Mouse (Mus musculus): Measurements from ENCODE around the gene Cdh4. TPM values are rescaled to one million over a fixed set of nuclear protein-coding genes. Genes with fewer than 3 reads are reported as not detected.

The Cdh4 gene
- total RNA-seq (2014; rRNA removed; ENCODE audit: low replicate concordance) (2.0 and 2.1 TPM in 2 replicates), polyA plus RNA-seq (2015; fragmentation: Nextera tagmentation; extraction: Ambion mirVana) (0.51 and 0.71 TPM in 2 replicates)

DNA sequence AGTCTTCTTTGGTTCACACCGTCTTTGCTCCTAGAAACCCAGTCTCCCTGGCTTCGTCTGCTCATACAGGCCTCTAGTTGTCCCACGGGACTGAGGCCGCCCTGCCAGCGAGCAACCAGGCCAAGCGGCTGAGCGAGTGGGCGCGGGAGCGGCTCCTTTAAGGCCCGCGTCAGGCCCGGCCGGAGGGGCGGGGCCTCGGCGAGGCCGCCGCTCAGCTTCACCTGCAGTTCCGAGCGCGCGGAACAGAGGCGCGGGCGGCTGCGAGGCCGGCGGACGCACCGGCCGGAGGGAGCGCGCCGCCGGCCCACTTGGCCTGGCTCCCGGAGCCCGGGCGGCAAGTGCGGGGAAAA lies at the start of gene Cdh4:
Gene Cdh4 (plus strand): TSS at position 241 of the 350 bp plus-strand sequence.
- no peak within 1 kb of the TSS for H3K27ac ChIP-seq (ENCODE audit: low read depth)

DNA sequence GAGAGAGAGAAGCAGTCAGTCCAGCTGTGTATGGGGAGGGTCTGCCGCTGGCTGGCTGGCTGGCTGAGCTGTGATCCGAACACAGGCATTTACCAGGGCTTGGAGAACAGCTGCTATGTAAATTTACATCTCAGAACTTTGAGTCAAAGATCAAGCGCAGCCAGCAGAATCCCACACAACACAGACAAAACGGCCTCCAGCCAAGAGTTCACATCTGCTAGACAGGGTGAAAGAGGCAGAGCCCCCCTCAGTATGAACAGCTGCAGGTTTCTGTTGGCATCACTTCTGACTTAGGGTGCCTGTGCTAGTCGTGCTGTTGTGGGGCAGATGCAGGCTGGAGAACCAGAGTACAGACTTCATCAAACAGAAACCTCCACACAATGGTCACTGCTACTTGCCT lies 46.8 kb upstream of the Cdh4 start:
- ATAC-seq (ENCODE audit: insufficient read depth, low read depth) (no peak), DNase-seq (ENCODE audit: low spot score) (no peak)
- TF ChIP-seq EP300 (IDR thresholded peaks at IDR 0.05; ENCODE audit: low read depth) (no peak), CTCF (IDR thresholded peaks at IDR 0.05; ENCODE audit: low read depth) (no peak)
- Histone ChIP-seq H3K9me3 (replicated peaks; ENCODE audit: control insufficient read depth, low read length) (no peaks in the 10 kb centered on the region), H3K27ac (ENCODE audit: low read depth) (no peak overlapping the region), H3K4me1 (ENCODE audit: control insufficient read depth, insufficient read depth) (no peaks in the 10 kb centered on the region), H3K27me3 (ENCODE audit: control insufficient read depth, insufficient read depth, low read length) (no peaks in the 10 kb centered on the region), H3K4me2 (ENCODE audit: low read depth, low read length) (no peak overlapping the region), H3K36me3 (replicated peaks; ENCODE audit: control insufficient read depth, insufficient read depth, low read length) (no peaks in the 10 kb centered on the region), H3K9ac (replicated peaks; ENCODE audit: low read depth, low read length) (no peak overlapping the region), H3K4me3 (ENCODE audit: low read depth, low read length) (no peak overlapping the region)
- 56% methylated on average over 5 of the region's 5 CpGs for WGBS

More for the DNA sequence above, at the start of gene Cdh4:
- peaks cover 55% of the 10 kb centered on the region for H3K27me3 ChIP-seq (ENCODE audit: control insufficient read depth, insufficient read depth, low read length)
- DNase-seq (ENCODE audit: low spot score) (no peak), ATAC-seq (ENCODE audit: insufficient read depth, low read depth) (peak; percentile 84)
- no peaks in the 10 kb centered on the region for H3K9me3 ChIP-seq (replicated peaks; ENCODE audit: control insufficient read depth, low read length)
- WGBS, result 2% methylated on average over 36 of the region's 40 CpGs
- H3K36me3 ChIP-seq (replicated peaks; ENCODE audit: control insufficient read depth, insufficient read depth, low read length), result no peaks in the 10 kb centered on the region
- peak within 1 kb of the TSS; percentile 60 for H3K4me3 ChIP-seq (ENCODE audit: low read depth, low read length)
- H3K9ac ChIP-seq (replicated peaks; ENCODE audit: low read depth, low read length), result peak within 1 kb of the TSS; percentile 37; the same call in 1 of the 2 replicates
- TF ChIP-seq EP300 (IDR thresholded peaks at IDR 0.05; ENCODE audit: low read depth) (no peak), CTCF (IDR thresholded peaks at IDR 0.05; ENCODE audit: low read depth) (no peak)
- peak within 1 kb of the TSS; percentile 87 for H3K4me2 ChIP-seq (ENCODE audit: low read depth, low read length)
- no peaks in the 10 kb centered on the region for H3K4me1 ChIP-seq (ENCODE audit: control insufficient read depth, insufficient read depth)

DNA sequence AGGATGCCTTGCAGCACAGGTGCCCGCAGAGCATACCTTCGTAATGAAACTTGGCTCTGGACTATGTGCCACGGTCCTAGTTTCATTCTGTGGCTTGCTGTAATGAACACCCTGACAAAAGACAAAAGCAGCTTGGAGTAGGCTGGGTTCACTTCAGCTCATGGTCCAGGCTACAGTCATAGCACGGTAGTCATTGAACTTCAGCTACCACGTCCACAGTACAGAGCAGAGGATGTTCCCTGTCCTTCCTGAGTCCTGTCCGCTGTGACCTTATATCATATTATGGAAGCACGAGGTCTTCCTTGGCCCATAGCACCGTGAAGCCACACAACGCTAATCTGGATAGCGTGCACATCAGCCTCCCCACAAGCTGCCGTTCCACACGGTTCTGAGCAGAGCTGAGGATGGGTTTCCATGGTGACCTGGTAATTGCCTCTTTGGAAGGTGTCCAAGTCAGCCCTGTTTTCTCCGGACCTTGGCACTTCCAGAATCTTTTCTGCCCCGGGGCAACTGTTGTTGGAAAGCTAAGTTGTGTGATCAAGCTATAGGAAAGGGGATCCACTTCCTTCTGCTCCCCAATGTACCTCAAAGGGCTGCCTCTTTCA lies 42.5 kb upstream of the Cdh4 start:
- TF ChIP-seq EP300 (IDR thresholded peaks at IDR 0.05; ENCODE audit: low read depth) (no peak), CTCF (IDR thresholded peaks at IDR 0.05; ENCODE audit: low read depth) (no peak)
- H3K9ac ChIP-seq (replicated peaks; ENCODE audit: low read depth, low read length), result no peak overlapping the region
- H3K27me3 ChIP-seq (ENCODE audit: control insufficient read depth, insufficient read depth, low read length), result no peaks in the 10 kb centered on the region
- H3K36me3 ChIP-seq (replicated peaks; ENCODE audit: control insufficient read depth, insufficient read depth, low read length), result no peaks in the 10 kb centered on the region
- H3K4me2 ChIP-seq (ENCODE audit: low read depth, low read length), result no peak overlapping the region
- no peak overlapping the region for H3K27ac ChIP-seq (ENCODE audit: low read depth)
- no peak overlapping the region for H3K4me3 ChIP-seq (ENCODE audit: low read depth, low read length)
- H3K9me3 ChIP-seq (replicated peaks; ENCODE audit: control insufficient read depth, low read length), result no peaks in the 10 kb centered on the region
- no peak for ATAC-seq (ENCODE audit: insufficient read depth, low read depth)
- 76% methylated on average over 14 of the region's 14 CpGs for WGBS
- no peak for DNase-seq (ENCODE audit: low spot score)
- no peaks in the 10 kb centered on the region for H3K4me1 ChIP-seq (ENCODE audit: control insufficient read depth, insufficient read depth)

DNA sequence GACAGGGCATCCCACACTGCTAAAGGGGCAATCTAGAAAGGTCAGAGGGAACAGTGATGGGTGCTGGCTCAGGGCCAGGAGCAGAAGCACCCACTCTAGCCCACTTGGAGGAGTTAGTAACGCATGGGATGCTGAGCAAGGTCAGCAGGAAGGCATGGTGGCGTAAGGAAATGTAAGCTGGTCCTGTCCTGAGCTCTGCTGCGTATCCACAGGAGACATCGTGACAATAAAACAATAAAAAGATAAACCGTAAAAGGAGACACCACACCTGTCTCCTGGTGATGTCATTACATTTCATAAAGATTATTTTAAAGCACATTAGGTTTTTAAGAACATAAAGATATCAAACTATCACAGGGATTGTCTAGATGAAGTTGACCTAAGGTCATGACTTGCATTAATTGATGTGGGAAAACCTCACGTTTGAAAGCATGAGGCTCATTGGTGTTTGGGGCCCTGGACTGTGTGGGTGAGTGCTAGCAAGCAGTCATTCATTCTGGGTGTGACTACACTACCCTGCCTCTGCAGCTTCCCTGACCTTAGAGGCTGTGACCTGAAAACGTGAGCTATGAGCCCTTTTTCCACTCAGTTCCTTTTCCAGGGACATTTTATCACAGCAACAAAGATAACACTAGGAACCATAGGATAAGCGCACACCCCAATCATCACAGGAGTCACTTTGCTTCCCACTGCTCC lies 31.2 kb upstream of the Cdh4 start:
- H3K27me3 ChIP-seq (ENCODE audit: control insufficient read depth, insufficient read depth, low read length), result no peaks in the 10 kb centered on the region
- H3K9me3 ChIP-seq (replicated peaks; ENCODE audit: control insufficient read depth, low read length), result no peaks in the 10 kb centered on the region
- WGBS, result 60% methylated on average over 8 of the region's 8 CpGs
- H3K27ac ChIP-seq (ENCODE audit: low read depth), result no peak overlapping the region
- DNase-seq (ENCODE audit: low spot score) (no peak), ATAC-seq (ENCODE audit: insufficient read depth, low read depth) (no peak)
- no peak overlapping the region for H3K9ac ChIP-seq (replicated peaks; ENCODE audit: low read depth, low read length)
- no peak overlapping the region for H3K4me3 ChIP-seq (ENCODE audit: low read depth, low read length)
- H3K36me3 ChIP-seq (replicated peaks; ENCODE audit: control insufficient read depth, insufficient read depth, low read length), result no peaks in the 10 kb centered on the region
- TF ChIP-seq EP300 (IDR thresholded peaks at IDR 0.05; ENCODE audit: low read depth) (no peak), CTCF (IDR thresholded peaks at IDR 0.05; ENCODE audit: low read depth) (no peak)
- no peaks in the 10 kb centered on the region for H3K4me1 ChIP-seq (ENCODE audit: control insufficient read depth, insufficient read depth)
- no peak overlapping the region for H3K4me2 ChIP-seq (ENCODE audit: low read depth, low read length)

GRCm38 (mm10) chr2:179412966-179413365 lies 29.3 kb upstream of the Cdh4 start:
- DNase-seq (ENCODE audit: low spot score) (no peak), ATAC-seq (ENCODE audit: insufficient read depth, low read depth) (no peak)
- H3K9me3 ChIP-seq (replicated peaks; ENCODE audit: control insufficient read depth, low read length), result no peaks in the 10 kb centered on the region
- 54% methylated on average over 2 of the region's 2 CpGs for WGBS
- no peak overlapping the region for H3K9ac ChIP-seq (replicated peaks; ENCODE audit: low read depth, low read length)
- no peaks in the 10 kb centered on the region for H3K4me1 ChIP-seq (ENCODE audit: control insufficient read depth, insufficient read depth)
- H3K4me3 ChIP-seq (ENCODE audit: low read depth, low read length), result no peak overlapping the region
- no peak overlapping the region for H3K4me2 ChIP-seq (ENCODE audit: low read depth, low read length)
- H3K27me3 ChIP-seq (ENCODE audit: control insufficient read depth, insufficient read depth, low read length), result no peaks in the 10 kb centered on the region
- H3K36me3 ChIP-seq (replicated peaks; ENCODE audit: control insufficient read depth, insufficient read depth, low read length), result no peaks in the 10 kb centered on the region
- TF ChIP-seq EP300 (IDR thresholded peaks at IDR 0.05; ENCODE audit: low read depth) (no peak), CTCF (IDR thresholded peaks at IDR 0.05; ENCODE audit: low read depth) (no peak)
- H3K27ac ChIP-seq (ENCODE audit: low read depth), result no peak overlapping the region

Measured in heart, postnatal 0 days (tissue).